Mouse (Mus musculus) T-cell, adult 66 days (primary cell): Measurements from ENCODE around the gene Gm614. TPM values are rescaled to one million over a fixed set of nuclear protein-coding genes. Genes with fewer than 3 reads are reported as not detected.

ENCODE experiments used
- total RNA-seq, 2 experiments: library from RNA; stranded (reverse); gene quantifications; 3 replicates in 1 of 2; 4 replicates in 1 of 2; pipeline ENCODE4 v1.2.4; 2023

Gene Gm614
- total RNA-seq = 10 to 100 TPM; 39.0 to 56.2 TPM

GRCm38 (mm10) chrX:101263892-101264291 is at the start of gene Gm614:
TSS of gene Gm614 (minus strand) at chrX:101263992.

GRCm38 (mm10) chrX:101299055-101299454 is 35.3 kb upstream of the Gm614 start, which contains the start of gene Nlgn3:
TSS of gene Nlgn3 (plus strand) at chrX:101299168.

GRCm38 (mm10) chrX:101273875-101274738 is 10.3 kb upstream of the Gm614 start, which contains the start of gene Med12:
TSS of gene Med12 (plus strand) at chrX:101274030.

GRCm38 (mm10) chrX:101268755-101269124 is 4.9 kb upstream of the Gm614 start, which contains the start of gene Gm20489:
TSS of gene Gm20489 (minus strand) at chrX:101269023.

GRCm38 (mm10) chrX:101268025-101268754 is 4.4 kb upstream of the Gm614 start, which contains the start of gene Il2rg:
TSS of gene Il2rg (minus strand) at chrX:101268255.

GRCm38 (mm10) chrX:101253952-101254729 is 9.7 kb downstream of the Gm614 start, which contains the start of gene Foxo4:
TSS of gene Foxo4 (plus strand) at chrX:101254528.

GRCm38 (mm10) chrX:101221834-101222795 is 41.7 kb downstream of the Gm614 start, which contains the start of gene Snx12:
TSS of gene Snx12 (minus strand) at chrX:101222563.

Other genes starting within 250 kb of the Gm614 start
- gene Tex11, start 204.3 kb downstream of the Gm614 start, total RNA-seq = not detected
- 1 to 10 TPM in 1 of 2 experiments, under 1 TPM in 1; 0.74 to 1.7 TPM for gene Slc7a3, start 178.0 kb downstream of the Gm614 start, total RNA-seq
- 10 to 100 TPM; 40.6 to 54.6 TPM for gene Snx12, start 41.4 kb downstream of the Gm614 start, total RNA-seq
- gene Foxo4, start 9.5 kb downstream of the Gm614 start, total RNA-seq = 10 to 100 TPM; 39.6 to 44.0 TPM
- gene Il2rg, start 4.3 kb upstream of the Gm614 start, total RNA-seq = 100 to 1,000 TPM; 640 to 661 TPM
- not detected for gene Gm20489, start 5.0 kb upstream of the Gm614 start, total RNA-seq
- gene Med12, start 10.0 kb upstream of the Gm614 start, total RNA-seq = 100 to 1,000 TPM; 149 to 165 TPM
- gene Nlgn3, start 35.2 kb upstream of the Gm614 start, total RNA-seq = 1 to 10 TPM; 1.6 to 2.7 TPM
- gene Gjb1, start 112.4 kb upstream of the Gm614 start, total RNA-seq = not detected
- gene Zmym3, start 156.9 kb upstream of the Gm614 start, total RNA-seq = 10 to 100 TPM; 21.3 to 22.8 TPM
- 100 to 1,000 TPM; 229 to 275 TPM for gene Nono, start 165.3 kb upstream of the Gm614 start, total RNA-seq
- gene Itgb1bp2, start 185.1 kb upstream of the Gm614 start, total RNA-seq = 1 to 10 TPM; 3.1 to 4.6 TPM